Mouse (Mus musculus) granulocyte monocyte progenitor cell, adult 5-6 weeks (primary cell): ENCODE data around the gene Cntn5. TPM values are rescaled to one million over a fixed set of nuclear protein-coding genes. Genes with fewer than 3 reads are reported as not detected.

Experiments
- ATAC-seq: replicated peaks from 2 replicates; pipeline ENCODE4 v1.8.0; 2016; ENCODE audit warnings: mild to moderate bottlenecking, moderate TSS enrichment, inconsistent platforms; ENCODE audit not compliant: poor library complexity, severe bottlenecking
- total RNA-seq, 2 experiments: library from RNA; stranded (forward) in 1 of 2; stranded (reverse) in 1 of 2; fragments of 200-712, 200-1000 nt in 1 of 2; fragments of >200 nt in 1 of 2; fragmentation: Nextera tagmentation in 1 of 2; gene quantifications; 2 replicates each; pipeline ENCODE4 v1.2.3; 2014 to 2017

The Cntn5 gene
- total RNA-seq, 2 experiments from 2014 or later = not detected

GRCm38 (mm10) chr9:10265616-10266015 is 639.0 kb downstream of the Cntn5 start:
- no peak for ATAC-seq

- no peak for ATAC-seq
Measured at GRCm38 (mm10) chr9:10233364-10233763, 671.2 kb downstream of the Cntn5 start.

- ATAC-seq = no peak
Measured at GRCm38 (mm10) chr9:10232066-10232465, 672.5 kb downstream of the Cntn5 start.

- ATAC-seq = no peak
Measured at GRCm38 (mm10) chr9:10230973-10231372, 673.6 kb downstream of the Cntn5 start.

GRCm38 (mm10) chr9:10229716-10230115 is 674.9 kb downstream of the Cntn5 start:
- no peak for ATAC-seq

GRCm38 (mm10) chr9:10226013-10226412 is 678.6 kb downstream of the Cntn5 start:
- ATAC-seq = no peak

GRCm38 (mm10) chr9:10186063-10186462 is 718.5 kb downstream of the Cntn5 start:
- ATAC-seq = no peak

- no peak for ATAC-seq
Measured at GRCm38 (mm10) chr9:10170526-10170925, 734.0 kb downstream of the Cntn5 start.

- ATAC-seq = no peak
Measured at GRCm38 (mm10) chr9:10121350-10122057, 783.1 kb downstream of the Cntn5 start.

GRCm38 (mm10) chr9:10116581-10116980 is 788.0 kb downstream of the Cntn5 start:
- no peak for ATAC-seq

GRCm38 (mm10) chr9:10109156-10109555 is 795.4 kb downstream of the Cntn5 start:
- no peak for ATAC-seq

- no peak for ATAC-seq
Measured at GRCm38 (mm10) chr9:10107861-10108260, 796.7 kb downstream of the Cntn5 start.

GRCm38 (mm10) chr9:10101812-10102440 is 802.6 kb downstream of the Cntn5 start:
- ATAC-seq = no peak

- no peak for ATAC-seq
Measured at GRCm38 (mm10) chr9:10076282-10076681, 828.3 kb downstream of the Cntn5 start.

- no peak for ATAC-seq
Measured at GRCm38 (mm10) chr9:10073401-10073800, 831.2 kb downstream of the Cntn5 start.

GRCm38 (mm10) chr9:10072860-10073259 is 831.7 kb downstream of the Cntn5 start:
- ATAC-seq = no peak

- no peak for ATAC-seq
Measured at GRCm38 (mm10) chr9:10071271-10071670, 833.3 kb downstream of the Cntn5 start.

- no peak for ATAC-seq
Measured at GRCm38 (mm10) chr9:10044969-10045789, 859.4 kb downstream of the Cntn5 start.

- ATAC-seq = no peak
Measured at GRCm38 (mm10) chr9:10043001-10043400, 861.6 kb downstream of the Cntn5 start.

- ATAC-seq = no peak
Measured at GRCm38 (mm10) chr9:10015129-10015528, 889.4 kb downstream of the Cntn5 start.

- ATAC-seq = no peak
Measured at GRCm38 (mm10) chr9:9984028-9984427, 920.5 kb downstream of the Cntn5 start.
